Mouse (Mus musculus) 3134 (cell line): Measurements from ENCODE around the gene Olfr558.

ENCODE experiments used
- DNase-seq: peaks from one replicate; pipeline ENCODE4 v3.0.0-alpha.2; 2011; ENCODE audit warnings: low spot score; ENCODE audit not compliant: insufficient read length; ENCODE audit errors: extremely low read depth

Olfr558 gene

DNA sequence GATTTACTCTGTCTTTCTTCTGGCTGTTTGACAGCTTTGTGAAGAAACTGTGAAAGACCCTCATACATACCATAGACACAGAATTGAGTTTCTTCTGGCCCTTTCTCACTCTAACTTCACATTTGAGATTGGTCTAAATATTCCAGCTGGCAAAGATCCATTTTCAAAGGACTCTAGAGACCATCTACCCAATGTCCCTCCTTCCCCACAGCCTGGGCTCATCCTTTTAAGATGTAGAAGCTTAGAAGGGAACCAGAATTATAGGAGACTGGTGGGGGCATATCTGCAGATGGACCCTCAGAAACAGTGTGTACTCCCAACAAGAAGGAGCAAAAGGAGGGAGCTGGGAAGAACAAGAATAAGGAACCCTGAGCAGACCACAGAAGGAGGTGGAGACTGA, at the start of gene Olfr558:
Olfr558 (plus strand) TSS at position 301 of the 400 bp plus-strand sequence.
- no peak for DNase-seq

DNA sequence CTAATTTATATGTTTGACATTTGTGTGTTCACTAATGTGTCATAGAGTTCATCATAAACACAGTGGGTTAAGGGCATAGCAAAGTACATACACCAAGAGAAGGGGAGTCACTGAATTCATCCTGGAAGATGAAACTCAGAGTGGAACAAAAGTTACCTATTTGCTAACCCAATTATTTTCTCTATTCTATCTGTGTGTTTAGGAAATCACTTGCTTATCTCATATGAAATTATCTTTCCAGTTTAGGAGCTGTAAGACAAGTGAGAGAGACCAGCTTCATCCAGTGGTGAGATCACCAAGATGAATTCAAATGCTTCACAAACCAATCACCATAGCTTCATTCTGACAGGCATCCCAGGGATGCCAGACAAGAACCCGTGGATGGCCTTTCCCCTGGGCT, 43.5 kb upstream of the Olfr558 start, which contains the start of gene Olfr555:
Olfr555 (plus strand) TSS at position 301 of the 400 bp plus-strand sequence.
- DNase-seq, result no peak

DNA sequence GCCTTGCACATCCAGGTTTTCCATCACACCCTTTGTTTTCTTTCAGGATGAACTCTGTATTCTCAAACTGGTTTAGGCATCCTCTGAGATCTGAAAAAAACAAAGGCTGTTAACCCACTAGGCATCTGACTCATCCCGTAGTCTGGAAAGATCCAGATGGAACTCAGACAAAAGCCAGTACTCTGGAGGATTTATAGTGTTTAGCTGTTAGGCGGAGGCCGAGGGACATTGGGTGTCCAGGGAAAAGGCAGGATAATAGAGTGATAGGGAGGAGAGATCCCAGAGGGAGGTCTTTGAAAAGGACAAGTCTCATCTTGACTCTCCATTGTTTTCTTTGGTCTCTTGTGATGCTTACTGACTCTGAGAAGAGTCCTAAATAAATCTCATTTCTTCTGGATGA, 37.4 kb upstream of the Olfr558 start, which contains the start of gene Olfr556:
Olfr556 (plus strand) TSS at position 301 of the 400 bp plus-strand sequence.
- DNase-seq, result no peak

DNA sequence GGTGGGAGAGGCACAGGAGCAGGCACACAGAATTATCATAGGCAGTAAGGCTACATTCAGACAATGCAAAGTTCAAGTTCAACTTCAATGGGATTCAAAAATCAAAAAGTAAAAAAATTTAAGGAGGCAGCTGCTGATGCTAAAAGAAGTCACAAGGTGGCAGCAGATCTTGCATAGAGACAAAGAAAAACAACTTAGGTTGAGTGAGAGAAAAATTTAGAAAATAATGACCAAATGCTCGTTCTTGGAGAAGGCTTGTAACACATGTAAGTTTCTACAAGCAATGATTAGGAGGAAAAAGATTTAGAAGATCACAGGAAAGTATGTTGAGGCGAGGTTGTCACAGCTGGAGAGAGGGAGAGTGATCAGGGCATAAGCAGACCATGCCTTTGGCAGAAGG, 36.6 kb upstream of the Olfr558 start:
- no peak for DNase-seq

DNA sequence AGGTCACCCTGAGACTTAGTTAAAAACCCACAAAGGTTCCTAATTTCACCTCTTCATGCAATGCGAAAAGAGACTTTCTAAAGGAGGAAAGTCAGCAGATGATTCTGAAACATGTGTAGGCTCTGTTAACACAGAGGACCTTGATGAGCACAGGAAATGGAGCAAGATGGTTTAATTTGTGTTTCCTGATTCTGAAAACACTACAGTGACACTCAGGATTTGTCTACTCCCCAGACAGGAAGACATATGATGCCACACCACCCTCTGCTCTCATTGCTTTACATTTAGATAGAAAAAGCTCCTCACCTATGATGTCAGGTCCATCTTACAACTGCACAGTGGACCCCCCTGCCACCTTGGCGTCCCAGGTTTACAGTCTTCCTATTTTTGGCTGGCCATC, 25.8 kb upstream of the Olfr558 start:
- no peak for DNase-seq

DNA sequence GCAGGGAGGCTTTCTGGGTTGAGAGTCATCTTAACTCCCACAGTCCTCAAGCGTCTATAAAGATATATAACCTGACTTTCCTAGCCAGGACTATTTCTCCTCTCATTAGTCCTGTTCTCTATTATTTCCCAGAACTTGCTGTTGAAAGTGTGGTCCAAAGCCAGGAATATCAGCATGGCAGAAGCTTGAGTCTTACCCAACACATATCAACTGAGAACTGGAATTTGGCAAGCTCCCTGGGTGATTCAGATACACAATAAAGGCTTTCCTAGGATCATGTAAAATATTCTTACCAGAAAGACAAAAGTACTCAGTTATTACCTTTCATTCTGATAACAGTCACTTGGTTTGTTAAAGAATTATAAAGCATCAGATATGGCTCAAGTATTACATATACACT, 20.1 kb upstream of the Olfr558 start:
- DNase-seq, result no peak

DNA sequence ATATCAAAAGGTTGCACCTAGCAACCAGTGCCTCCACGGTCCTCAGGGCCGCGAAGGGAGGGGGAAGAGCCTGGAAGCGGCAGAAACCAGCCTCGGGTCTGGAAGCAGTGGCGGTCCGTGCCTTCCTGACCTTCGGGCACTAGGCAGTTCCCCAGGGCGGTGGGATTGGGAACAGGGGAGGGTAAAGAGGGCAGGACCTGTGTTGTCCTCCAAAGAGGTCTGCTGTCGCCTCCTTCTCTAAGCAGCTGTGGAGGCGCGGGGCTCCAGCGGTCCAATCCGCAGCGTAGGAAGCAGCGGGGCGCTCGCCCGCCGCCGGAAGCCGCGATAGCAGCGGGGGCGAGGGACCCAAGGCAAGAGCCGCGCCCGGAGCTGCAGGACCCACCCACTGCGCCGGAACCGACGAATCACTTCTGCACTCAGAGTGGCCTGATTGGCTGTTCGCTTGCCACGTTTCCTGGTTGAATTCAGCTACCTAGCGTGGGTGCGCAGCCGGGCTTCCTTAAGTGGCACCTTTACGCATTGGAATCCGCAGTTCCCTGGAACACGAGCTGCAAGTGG, 15.0 kb upstream of the Olfr558 start, which contains the start of gene Trim68:
Trim68 (minus strand) TSS at position 384 of the 558 bp plus-strand sequence.
- peak; percentile 86 for DNase-seq

DNA sequence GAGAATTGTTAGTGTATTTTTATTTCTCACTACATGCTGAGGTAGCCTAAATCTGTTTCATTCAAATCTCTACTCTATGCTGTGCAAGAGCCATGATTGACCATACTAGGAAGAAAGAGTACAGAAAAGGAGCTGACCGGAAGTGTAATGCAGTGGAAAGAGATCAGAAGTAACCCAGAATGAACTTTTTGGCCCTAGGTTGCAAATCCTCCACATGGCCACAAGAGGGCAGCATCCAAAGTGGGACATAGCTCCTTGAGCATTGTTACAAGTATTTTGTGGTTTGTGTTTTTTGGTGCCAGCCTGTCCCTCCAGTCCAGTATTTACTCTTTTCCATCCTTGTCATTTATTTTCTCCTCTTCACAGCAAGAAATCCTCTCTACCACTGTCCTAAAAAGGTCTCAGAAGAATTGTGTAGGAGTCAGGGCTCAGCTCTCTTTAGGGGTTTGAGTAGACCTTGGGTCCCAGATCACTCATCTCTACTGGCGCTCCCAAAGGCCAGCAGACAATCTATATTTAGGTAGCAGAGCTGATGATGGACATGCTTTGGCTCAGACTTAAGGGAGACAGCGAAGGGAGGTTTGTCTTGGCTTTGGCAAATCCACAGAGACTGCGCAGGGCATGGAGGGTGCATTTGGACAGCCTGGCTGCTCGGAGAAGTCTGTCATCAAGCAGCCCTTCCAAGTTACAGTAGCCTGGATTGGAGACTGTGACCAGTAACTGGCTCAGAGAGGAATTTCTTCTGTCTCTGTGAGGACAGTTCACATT, 6.5 kb upstream of the Olfr558 start, which contains the start of gene Olfr557:
Olfr557 (plus strand) TSS at position 553 of the 768 bp plus-strand sequence.
- no peak for DNase-seq

DNA sequence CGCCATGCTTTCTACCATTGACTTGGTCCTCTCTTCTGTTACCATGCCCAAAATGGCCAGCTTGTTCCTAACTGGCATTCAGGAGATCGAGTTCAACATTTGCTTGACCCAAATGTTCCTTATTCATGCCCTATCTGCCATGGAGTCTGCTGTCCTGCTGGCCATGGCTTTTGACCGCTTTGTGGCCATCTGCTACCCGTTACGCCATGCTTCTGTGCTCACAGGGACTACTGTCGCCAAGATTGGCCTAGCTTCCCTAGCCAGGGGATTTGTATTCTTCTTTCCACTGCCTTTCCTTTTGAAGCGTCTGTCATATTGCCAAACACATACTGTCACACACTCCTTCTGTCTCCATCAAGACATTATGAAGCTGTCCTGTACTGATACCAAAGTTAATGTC, 3.6 kb upstream of the Olfr558 start:
- DNase-seq, result no peak

DNA sequence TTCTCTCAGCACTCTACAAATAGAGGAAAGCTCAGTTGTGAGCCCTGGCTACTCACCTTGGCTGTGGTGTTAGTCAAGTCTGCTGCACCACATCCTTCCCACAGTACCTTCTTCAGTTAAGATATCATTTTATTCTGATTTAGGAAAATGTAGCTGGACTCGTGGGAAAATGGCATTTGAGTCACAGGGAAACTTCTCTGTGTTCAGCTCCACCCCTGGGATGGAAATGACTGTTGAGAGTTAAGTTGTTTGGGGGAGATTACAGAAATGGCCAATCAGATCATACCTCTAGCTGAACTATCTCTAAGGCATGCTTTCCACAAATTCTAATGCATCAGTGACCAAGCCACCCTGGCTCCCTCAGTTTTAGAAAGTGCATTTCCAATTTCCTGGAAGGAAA, 17.0 kb downstream of the Olfr558 start, which contains the start of gene Olfr33:
Olfr33 (minus strand) TSS at position 101 of the 400 bp plus-strand sequence.
- no peak for DNase-seq

DNA sequence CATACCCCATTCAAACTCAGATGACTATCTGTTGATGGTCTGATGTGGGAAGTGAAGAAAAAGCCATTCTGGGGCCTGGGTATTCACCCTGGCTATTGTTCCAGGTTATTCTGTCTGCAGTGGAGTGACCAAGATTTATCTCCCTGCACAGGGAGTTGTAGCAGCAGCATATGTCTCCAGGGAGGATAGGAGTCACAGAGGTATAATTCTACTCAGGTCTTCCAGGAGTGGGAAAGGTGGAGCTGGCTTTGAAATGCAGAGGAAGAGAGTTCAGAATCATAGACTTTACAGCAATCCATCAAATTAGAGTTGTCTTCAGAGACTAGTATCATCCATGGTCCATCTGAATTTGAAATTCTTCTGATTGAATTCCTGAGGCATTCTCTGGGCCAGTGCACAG, 25.4 kb downstream of the Olfr558 start, which contains the start of gene Olfr559:
Olfr559 (minus strand) TSS at position 101 of the 400 bp plus-strand sequence.
- no peak for DNase-seq

DNA sequence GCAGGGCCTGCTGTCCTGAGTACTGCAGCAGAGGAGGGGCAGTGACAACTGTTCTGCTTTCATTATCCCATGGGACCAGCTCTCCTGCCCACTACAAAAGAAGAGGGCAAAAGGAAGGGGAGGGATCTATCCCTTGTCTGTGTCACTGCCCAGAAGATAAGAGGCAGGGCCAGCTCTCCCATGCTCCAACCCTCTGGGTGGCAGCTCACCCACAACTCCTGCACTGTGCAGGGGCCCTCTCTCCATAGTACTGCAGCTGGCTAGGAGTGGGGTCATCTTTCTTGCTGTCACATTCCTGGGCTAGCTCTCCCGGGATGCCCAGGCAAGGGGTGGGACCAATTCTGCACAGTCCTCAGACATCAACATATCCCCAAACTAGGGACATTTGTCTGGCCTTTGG, 31.8 kb downstream of the Olfr558 start:
- DNase-seq, result no peak

DNA sequence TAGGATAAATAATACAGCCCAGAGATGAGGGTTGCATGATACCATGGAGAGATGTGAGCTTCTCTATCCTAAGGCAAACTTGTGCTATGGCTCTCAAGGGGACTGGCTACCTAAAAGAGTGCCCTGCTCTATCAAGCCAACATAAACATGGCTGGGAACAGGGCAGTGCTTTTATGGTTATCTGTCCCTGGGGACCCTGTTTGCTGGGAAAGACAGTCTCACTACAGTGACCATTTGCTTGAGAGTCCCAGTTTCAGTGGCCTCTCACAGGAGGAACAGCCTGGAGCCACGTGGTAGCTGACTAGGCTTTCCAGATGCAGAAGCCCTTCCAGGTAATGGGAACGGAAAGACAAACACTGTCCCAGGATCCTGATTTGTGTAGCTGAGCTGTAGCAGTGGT, 35.7 kb downstream of the Olfr558 start:
- DNase-seq, result no peak

DNA sequence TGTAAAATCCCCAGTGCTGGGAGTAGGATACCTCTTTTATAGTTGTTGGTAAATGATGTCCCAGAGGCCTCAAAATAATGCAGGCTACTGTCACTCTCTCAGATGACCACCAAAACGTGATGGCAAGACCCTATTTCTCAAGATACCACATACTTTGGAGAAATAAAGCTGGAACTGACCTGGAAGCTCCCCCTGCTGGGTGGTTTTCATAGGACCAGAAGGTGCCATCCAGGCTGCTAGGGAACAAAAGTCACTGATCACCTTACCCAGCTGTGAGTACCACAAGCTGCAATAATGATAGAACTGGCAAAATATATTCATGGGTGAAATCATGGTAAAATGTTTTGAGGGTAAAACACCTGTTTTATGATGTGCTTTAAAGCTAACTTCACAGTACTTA, 50.1 kb downstream of the Olfr558 start:
- DNase-seq, result no peak

DNA sequence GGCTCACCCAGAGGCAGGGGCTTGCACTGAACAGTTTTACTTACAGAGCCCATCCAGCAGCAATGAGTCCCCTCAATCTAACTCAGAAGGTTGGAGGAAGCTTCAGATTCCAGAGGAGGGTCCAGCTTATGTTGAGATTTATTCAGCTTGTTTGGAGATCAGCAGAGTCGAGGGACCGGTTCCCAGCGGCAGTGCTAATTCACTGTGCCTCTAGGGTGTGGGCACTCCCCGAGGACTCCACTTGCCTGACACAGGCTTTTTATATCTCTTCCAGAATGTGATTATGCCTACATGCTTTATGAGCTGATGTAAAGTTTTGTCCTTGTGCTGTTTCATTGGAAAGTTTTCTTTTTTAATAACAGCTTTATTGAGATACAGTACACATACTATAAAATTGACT, 57.3 kb downstream of the Olfr558 start, which contains the start of the genes Olfr560 and Olfr78:
Olfr560 (minus strand) TSS at position 101 of the 400 bp plus-strand sequence.
Olfr78 (minus strand) TSS at position 206 of the 400 bp plus-strand sequence.
- no peak for DNase-seq
